Comparison of ENCODE assay signal across 26 mouse cellular contexts in genomic region chr12:4784466-4784865, GRCm38 (mm10). TPM values are rescaled to one million over a fixed set of nuclear protein-coding genes. Genes with fewer than 3 reads are reported as not detected.
"Had no signal": no experiment of that assay in that cellular context is flagged by ENCODE, and none has a peak within 500 bp of the region (broad histone marks: within the 10 kb centered on the region; RNA-seq: fewer than 3 reads in every experiment).

No protein-coding gene starts in this region.

- H3K4me2 ChIP-seq: heart, embryonic 12.5 days; hindbrain, embryonic 12.5 days; hindbrain, embryonic 14.5 days; intestine, embryonic 15.5 days; limb, embryonic 12.5 days; limb, embryonic 15.5 days; liver, embryonic 12.5 days had no signal

- ATAC-seq: hindbrain, embryonic 16.5 days; inflammation-experienced regulatory T-cells, adult 6 months; intestine, embryonic 15.5 days; intestine, postnatal 0 days; liver, embryonic 12.5 days had no signal

- H3K9ac ChIP-seq: heart, embryonic 12.5 days; hindbrain, embryonic 12.5 days; hindbrain, embryonic 14.5 days; intestine, embryonic 15.5 days; limb, embryonic 12.5 days; limb, embryonic 15.5 days; liver, embryonic 12.5 days; liver, embryonic 14.5 days had no signal

- H3K9me3 ChIP-seq: heart, embryonic 10.5 days; heart, embryonic 12.5 days; hindbrain, embryonic 10.5 days; hindbrain, embryonic 12.5 days; intestine, embryonic 15.5 days; limb, embryonic 12.5 days; limb, embryonic 15.5 days; liver, embryonic 12.5 days had no signal

- H3K4me3 ChIP-seq: gastrocnemius, adult 2 months; heart, embryonic 10.5 days; heart, embryonic 12.5 days; hindbrain, embryonic 10.5 days; hindbrain, embryonic 12.5 days; intestine, embryonic 15.5 days; layer of hippocampus, adult 2 months; limb, embryonic 12.5 days; limb, embryonic 15.5 days; liver, embryonic 12.5 days had no signal

- H3K4me1 ChIP-seq: heart, embryonic 10.5 days; heart, embryonic 12.5 days; hindbrain, embryonic 10.5 days; hindbrain, embryonic 12.5 days; intestine, embryonic 15.5 days; limb, embryonic 12.5 days; limb, embryonic 15.5 days; liver, embryonic 12.5 days had no signal

- H3K36me3 ChIP-seq: heart, embryonic 10.5 days; heart, embryonic 12.5 days; hindbrain, embryonic 10.5 days; hindbrain, embryonic 12.5 days; intestine, embryonic 15.5 days; limb, embryonic 12.5 days; limb, embryonic 15.5 days; liver, embryonic 12.5 days had no signal

- H3K27me3 ChIP-seq: heart, embryonic 12.5 days; hindbrain, embryonic 12.5 days; intestine, embryonic 15.5 days; limb, embryonic 12.5 days; limb, embryonic 15.5 days; liver, embryonic 12.5 days had no signal

- H3K27ac ChIP-seq: gastrocnemius, adult 2 months; heart, embryonic 10.5 days; hindbrain, embryonic 10.5 days; hindbrain, embryonic 12.5 days; hindbrain, embryonic 14.5 days; intestine, embryonic 15.5 days; kidney, postnatal 0 days; layer of hippocampus, adult 2 months; limb, embryonic 12.5 days; limb, embryonic 15.5 days; liver, embryonic 12.5 days; liver, embryonic 14.5 days had no signal

- DNase-seq: gastrocnemius, adult 2 months; gastrocnemius, postnatal 10 days; gastrocnemius, postnatal 25 days; heart, adult 18-20 months; heart, postnatal 10 days; heart, postnatal 4 days; kidney, adult 2 months; kidney, adult 9 months; kidney, postnatal 14 days; kidney, postnatal 4 days; left cerebral cortex, postnatal 4 days had no signal

RNA-seq across cellular contexts. Expression of gene Pfn4, which starts 15.6 kb away (rescaled TPM):
- polyA plus RNA-seq: inflammation-experienced regulatory T-cells, adult 6 months had no signal

RNA-seq across cellular contexts. Expression of gene Fam228a, which starts 46.2 kb away (rescaled TPM):
- polyA plus RNA-seq: intestine, postnatal 0 days had no signal
